Mouse (Mus musculus) small intestine, adult 2 months (tissue): Measurements from ENCODE around the gene Smim6.

Source experiments
- CTCF ChIP-seq: fragments of 200-500 bp; IDR thresholded peaks from 2 replicates; pipeline ENCODE4 v1.5.1; 2012; ENCODE audit warnings: low read depth, mild to moderate bottlenecking, control low read depth, inconsistent platforms, low read length, moderate library complexity, mixed read lengths; ENCODE audit not compliant: insufficient replicate concordance, insufficient read length; ENCODE audit errors: extremely low read depth
- POLR2A ChIP-seq: fragments of 200-500 bp; IDR thresholded peaks from 2 replicates; pipeline ENCODE4 v1.6.1; 2012; ENCODE audit warnings: low read depth, mild to moderate bottlenecking, control low read depth, inconsistent platforms, low read length, moderate library complexity

DNA sequence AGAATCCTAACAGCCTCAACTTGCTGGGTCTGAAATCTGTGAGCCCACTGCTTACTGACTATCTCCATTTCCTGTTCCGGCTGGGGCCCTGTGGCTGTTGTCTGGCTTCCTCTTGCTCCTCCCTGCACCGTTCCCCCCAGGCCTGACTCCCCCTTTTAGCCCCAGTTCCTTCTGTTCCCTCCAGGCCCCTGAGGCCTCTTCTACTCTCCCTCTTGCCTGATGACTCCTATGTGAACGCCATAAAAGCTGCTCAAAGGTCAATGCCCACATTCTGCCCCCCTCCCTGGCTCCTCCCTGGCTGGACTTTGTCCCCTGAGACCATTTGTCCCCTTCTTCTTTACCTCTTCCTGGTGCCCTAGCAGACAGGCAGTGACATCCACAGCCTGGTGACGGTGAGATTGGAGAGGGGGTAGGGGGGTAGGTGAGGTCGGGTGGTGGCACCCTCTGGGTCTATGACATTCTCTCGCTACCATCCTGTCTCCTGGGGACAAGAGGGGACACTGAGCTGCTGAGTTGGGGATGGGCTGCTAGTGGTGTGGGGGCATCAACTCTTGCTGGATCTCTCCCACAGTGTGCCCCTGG, 34.6 kb upstream of the Smim6 start:
- TF ChIP-seq CTCF (no peak), POLR2A (peak; percentile 93)
